Mouse (Mus musculus): ENCODE measurements around the gene Erap1.

GRCm38 (mm10) chr13:74695497-74696193 lies 56.3 kb downstream of the Erap1 start:
- TF ChIP-seq CTCF (conservative IDR thresholded peaks at IDR 0.05; ENCODE audit: low read length) (no peak), POU5F1 (IDR thresholded peaks at IDR 0.05; ENCODE audit: borderline replicate concordance, low read length) (no peak)
